Mouse (Mus musculus) spleen, postnatal 4 days (tissue): ENCODE results near the gene Cyba.

Experiments
- DNase-seq, 2 experiments: peaks; one replicate each; pipeline ENCODE4 v3.0.0; 2022; ENCODE audit warnings: low spot score in 2 of 2

The Cyba gene

DNA sequence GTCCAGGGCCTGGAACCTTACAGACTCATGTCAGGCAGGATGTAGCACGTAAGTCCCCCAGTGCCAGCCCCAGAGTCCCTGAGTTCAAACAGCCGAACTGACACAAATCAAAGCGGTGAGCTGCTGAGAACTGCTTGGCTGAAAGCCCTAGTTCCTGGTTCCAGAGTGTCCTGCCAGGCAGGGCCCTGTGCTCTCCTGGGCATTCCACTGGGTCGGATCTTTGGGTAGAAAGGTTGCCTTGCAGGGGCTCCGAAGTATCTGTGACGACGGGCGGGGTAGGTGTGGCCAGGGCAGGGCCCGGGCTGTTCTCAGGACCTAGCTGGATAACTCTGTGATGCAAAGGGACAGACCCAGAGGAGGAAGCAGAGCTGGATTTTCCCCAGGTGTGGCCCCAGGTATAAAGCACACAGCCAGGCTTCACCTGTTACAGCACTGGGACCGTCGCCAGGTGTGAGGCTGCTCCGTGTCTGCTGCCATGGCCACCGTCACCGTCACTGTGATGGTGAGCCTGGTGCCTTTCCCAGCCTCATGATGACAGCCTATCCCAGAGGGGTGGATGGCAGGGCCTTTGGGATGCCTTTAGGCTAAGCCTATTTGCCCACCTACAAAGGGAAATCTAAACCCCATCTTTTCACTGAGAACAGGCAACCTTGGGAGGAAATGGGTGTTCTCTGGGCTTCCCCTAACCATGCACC, 11.2 kb downstream of the Cyba start, which contains the start of gene Il17c:
Gene Il17c, plus strand, starts transcription at position 645 of the 695 bp plus-strand sequence.
- no peak for DNase-seq

DNA sequence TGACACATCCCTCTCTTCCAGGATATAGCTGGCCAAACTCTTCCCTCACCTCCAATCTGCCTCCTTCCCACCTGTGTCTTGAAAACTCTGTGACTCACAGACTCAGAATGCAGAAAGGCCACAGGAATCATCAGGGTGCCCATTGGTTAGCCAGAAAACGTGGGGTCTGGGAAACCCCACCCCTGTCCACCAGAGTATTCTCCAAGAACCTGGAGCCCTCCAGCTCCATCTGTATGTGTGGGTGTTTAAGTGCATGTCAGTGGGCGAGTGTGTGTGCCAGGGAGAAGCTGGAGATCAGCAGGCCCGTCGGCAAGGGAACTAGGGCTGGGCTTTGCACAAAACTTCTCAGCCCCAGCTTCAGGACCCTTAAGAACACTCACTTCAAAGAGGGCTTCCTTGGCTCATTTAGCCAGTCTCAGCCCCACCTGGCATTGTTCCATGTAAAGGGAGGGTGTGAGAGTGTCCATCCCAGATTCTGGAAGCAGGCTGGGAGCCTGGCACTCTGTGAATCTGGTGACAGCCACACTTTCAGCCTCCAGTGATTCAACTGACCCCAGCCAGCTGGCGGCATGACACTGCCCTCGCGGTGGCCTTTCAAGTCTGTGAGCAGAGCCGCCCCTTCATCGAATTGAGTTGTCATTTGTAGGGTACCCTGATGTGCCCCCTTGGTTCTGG, 12.7 kb downstream of the Cyba start:
- DNase-seq: no peak

DNA sequence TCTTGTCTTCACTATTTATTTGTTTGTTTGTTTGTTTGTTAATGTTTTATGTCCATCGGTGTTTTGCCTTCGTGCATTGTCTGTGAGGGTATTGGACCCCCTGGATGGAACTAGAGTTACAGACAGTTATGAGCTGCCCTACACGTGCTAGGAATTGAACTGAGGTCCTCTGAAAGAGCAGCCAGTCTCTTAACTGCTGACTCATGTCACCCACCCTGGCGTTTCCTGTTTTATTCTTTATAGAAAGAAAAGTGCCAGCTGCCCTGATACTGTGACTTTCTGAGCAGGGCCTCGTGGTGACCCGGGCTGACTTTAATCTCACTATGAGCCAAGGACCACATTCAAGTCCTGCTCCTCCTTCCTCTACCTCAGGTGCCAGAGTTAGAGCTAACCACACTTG, 17.2 kb downstream of the Cyba start:
- DNase-seq: no peak

DNA sequence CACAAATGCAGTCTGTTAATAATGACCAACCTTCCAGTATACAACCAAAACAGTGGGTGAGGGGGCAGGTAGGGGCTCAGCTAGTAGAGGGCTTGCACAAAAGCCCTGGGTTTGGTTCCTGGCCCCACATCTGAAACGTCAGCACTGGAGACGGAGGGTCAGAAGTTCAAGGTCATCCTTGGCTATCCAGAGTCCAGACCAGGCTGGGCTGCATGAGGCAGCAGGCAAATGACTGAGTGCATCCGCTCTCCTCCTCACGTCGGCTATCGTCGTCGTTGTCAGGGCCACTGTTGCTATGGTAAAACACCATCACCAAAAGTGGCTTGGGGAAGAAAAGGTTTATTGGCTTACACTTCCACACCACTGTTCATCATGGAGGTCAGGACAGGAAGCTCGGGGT, 18.4 kb downstream of the Cyba start:
- DNase-seq: no peak

DNA sequence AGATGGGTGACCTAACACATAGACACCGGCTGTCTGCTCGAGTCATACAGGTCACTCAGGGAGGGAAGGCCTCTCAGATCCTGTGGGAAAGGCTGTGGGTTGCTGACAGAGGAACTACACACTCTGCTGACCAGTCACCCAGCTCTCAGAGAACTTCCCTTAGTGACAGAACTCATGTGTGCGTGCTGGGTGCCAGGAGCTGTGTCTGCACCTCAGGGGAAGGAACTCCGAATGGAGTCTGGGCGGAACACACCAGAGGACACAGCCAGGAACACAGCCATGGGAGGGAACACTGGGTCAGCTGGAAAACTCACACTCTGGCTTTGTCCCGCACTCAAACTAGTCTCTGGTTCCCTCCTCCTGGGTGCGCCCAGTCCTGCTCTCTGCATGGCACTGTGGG, 25.1 kb downstream of the Cyba start:
- DNase-seq: no peak

DNA sequence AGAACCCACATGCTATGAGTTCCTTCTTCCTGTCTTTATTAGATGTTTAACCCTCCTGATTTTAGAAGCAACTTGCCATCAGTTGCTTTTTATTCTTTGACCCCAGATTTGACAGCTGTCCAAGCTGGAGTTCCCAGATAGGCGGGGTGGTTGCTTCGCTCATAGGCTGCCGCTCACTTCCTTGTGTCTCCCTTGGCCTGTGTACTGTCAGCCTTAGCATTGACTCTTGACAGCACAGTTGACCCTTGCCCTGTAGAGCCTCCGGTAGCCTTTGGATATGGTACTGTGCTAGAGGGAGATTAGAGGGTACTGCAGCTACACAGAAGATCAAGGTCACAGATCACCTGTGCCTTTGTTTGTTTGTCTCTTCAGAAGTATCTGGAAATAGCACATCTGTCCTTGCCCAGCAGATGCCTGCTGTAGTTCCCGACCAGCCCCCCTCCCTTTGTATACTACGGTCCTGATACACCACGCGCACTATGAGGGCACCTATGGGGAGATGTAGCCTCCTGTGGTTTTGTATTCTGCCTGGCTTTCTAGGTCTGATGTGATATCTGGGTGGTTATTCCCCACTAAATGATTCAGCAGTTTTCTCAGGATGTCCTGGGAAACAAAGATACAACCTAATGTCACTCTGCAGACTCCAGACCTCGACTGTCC, 27.5 kb downstream of the Cyba start:
- no peak for DNase-seq

DNA sequence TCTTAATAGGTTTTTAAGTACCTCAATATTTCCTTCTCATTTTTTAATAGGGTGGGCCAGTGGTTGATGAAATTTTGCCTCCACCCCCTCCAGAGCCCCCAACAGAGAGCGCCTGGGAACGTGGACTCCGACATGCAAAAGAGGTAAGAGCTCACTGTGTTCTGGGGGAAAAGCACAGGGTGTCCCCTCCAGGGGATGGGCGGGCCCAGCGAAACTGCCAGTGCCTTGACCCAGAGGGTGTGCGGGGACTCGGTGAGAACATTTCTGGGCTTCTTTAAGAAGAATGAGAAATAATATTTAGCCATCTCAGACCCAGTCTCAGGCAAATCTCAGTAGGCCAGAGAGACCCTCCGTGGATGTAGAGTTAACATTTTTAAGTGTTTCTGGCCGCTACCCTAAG, 34.5 kb downstream of the Cyba start:
- DNase-seq: no peak

DNA sequence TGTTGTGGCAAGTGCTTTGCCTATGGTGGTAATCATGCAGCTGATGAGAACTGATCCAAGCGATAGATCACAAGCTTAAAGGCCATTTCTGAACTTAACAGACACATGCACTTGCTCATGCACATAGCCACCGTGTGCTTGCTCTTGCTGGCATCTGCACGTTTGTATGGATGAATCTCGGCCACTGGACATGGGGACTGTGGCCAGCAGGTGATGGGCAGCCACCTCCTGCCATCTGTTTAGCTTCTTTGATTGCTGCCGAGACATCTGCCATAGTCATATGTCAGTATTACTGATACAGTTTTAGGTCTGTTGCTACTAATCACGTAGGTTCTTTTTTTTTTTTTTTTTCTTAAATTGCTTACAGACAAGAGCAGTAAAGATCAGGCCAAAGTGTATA, 37.4 kb downstream of the Cyba start:
- DNase-seq: no peak

DNA sequence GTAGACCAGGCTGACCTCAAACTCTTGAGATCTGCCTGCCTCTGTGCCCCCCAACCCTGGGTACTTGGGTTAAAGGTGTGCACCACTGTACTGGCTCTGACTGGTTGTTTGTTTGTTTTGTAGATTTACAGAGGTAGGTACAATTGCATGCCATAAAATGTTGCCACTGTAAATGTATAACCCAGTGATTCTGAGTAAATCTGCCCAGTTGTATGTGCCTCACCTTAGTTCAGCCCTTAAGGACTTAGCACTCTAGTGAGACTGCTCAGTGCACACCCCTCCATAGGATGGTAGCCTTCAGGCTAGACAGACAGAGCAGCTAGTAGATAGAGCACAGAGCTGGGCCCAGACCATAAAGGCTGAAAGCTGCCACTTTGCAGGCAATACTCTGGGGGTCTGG, 39.0 kb downstream of the Cyba start:
- DNase-seq: no peak

DNA sequence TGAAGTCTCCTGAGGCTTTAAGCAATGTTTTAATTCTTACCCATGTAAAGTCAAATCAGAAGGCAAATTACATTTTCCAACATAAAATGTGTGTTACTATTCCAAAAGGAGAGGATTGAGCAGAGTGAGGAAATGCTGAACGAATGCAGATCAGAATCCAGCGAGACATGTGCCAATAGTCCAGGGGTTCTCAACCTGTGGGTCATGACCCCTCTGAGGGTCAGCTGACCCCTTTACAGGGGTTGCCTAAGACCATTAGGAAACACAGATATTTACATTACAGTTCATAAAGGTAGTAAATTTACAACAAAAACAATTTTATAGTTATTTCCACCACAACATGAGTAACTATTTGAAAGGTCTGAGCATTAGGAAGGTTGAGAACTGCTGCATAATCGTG, 42.0 kb downstream of the Cyba start:
- DNase-seq: no peak

DNA sequence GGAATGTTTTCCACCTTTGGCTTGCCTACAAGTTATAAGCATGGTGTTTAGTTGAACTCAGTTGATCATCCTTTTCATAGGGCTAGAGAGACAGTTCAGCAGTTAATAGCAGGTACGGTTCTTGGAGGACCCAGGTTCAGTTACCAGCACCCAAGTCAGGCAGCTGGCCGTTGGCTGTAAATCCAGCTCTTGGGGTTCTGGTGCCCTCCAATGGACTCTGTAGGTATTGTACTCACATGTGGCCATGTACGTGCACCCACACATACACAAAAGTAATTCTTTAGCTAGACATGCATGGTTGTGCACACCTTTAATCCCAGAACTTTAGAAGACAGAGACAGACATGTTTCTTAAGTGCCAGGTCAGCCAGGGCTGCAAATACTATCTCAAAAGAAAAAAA, 43.4 kb downstream of the Cyba start:
- no peak for DNase-seq

DNA sequence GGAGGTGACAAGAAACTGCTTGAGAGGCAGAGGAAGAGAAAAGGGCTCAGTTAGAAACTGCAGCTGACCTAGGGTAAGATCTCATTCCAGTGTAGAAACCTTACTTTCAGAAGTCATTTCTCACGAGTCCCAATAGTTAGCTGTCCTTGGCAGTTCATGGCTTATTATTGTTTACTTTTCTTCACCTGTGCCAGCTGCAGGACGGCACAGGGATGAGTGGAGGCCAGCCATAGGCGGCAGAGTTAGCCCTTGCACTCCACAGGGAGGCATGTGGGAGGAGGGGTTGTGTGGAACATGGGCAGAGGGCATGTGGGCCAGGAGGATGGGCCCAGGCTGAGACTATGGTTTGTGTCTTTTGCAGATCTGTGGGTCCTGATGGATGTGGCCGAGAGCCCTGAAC, 49.7 kb downstream of the Cyba start:
- no peak for DNase-seq

DNA sequence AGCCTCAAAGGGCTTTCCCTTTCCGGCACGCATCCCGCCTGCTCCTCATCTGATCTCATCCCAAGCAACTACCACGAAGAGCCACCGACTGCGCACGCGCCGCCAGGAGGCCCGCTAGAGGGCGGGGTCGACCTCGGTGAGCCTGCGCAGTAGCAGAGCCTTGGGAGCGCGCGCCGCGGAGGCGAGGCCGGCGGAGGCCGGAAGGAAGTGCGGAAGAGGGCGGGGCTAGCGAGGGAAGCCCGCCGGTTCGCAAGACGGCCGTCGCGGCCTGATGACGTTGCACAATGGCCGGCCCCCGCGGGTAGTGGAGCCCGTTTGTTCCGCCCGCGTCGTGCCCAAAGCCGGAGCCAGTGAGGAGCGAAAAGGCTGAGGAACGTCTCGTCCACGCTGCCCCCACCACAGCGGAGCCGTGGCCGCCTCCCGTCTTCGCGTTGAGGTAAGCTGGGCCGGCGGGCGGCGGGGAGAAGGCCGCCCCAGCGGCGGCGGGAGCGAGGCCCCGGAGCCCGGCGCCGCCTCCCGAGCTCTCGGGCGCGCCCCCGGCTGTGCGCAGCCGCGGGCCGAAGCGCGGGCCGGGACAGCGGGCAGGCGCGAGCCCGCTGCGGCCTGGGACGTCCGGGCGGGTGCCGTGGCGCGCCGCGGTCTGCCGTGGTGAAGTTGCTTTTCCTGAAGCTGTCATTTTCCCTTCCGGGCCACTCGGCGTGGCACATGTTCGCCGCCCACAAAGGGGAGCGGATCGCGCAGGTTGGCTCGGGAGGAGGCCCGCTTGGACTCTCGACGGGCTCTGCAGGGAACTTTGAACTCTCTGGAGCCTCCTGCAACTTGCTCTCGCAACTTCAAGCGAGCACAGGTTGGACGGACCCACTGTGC, 56.1 kb downstream of the Cyba start, which contains the start of gene Zc3h18:
Gene Zc3h18, plus strand, starts transcription at position 245 of the 867 bp plus-strand sequence.
- DNase-seq: peak; percentile 99 to 100

DNA sequence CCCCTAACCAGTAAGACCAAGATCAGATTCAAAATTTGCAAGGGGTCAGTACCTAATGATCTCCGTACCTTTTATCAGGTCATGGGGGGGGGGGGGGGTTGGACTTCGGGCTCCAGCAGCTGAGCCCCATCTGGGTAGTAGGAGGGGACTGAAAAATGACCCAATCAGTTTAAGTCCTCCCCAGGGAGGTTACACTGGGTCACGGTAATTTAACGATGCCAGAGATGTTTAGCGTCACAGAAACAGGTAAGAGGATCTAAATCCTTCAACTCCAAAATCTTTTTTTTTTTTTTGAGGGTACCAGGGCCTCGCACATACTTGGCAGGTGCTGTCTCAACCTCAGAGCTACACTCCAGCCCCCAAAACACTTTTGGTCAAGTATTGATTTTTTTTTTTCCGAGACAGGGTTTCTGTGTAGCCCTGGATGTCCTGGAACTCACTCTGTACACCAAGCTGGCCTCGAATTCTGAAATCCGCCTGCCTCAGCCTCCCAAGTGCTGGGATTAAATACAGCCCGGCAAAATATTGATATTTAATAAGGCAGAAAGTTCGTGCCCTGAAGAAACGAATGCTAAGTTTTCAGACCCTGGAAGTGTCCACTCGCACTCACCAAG, 56.9 kb downstream of the Cyba start:
- DNase-seq: no peak

DNA sequence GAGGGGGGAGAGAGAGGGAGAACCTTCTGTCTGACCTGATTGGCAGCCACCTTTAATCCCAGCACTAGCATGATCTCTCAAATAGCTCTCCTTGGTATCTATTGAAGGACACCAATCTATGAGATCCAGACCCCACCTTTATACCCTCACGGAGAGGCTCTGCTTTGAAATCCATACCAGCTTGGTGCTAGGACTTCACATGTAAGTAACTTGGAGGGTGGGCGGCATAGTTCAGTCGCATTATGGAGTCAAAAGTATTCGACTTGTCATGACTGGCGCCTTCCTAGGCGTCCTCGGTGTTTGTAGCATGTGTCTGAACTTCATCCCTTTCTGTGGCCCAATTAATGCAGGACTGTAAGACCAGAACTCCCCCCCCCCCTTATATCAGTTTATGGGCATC, 57.4 kb downstream of the Cyba start:
- no peak for DNase-seq
